Mouse (Mus musculus) kidney, embryonic 15.5 days (tissue): ENCODE results near the gene Gm19965. TPM values are rescaled to one million over a fixed set of nuclear protein-coding genes. Genes with fewer than 3 reads are reported as not detected.

Experiments
- ATAC-seq: fragments of 200-750 bp; cut with Nextera tagmentation; replicated peaks from 2 replicates; pipeline ENCODE4 v1.8.0; 2017; ENCODE audit warnings: moderate TSS enrichment; ENCODE audit not compliant: low FRiP score
- H3K27ac ChIP-seq: fragments of 300-500 bp; sonication (generic); 2 replicates; pipeline ENCODE4 v1.5.1; 2015; ENCODE audit warnings: mild to moderate bottlenecking, inconsistent platforms
- H3K27me3 ChIP-seq: fragments of 300-500 bp; sonication (generic); 2 replicates; pipeline ENCODE4 v1.6.1; 2015; ENCODE audit warnings: inconsistent platforms
- H3K36me3 ChIP-seq: fragments of 300-500 bp; sonication (generic); 2 replicates; pipeline ENCODE4 v1.6.1; 2015; ENCODE audit warnings: inconsistent platforms
- H3K4me1 ChIP-seq: fragments of 300-500 bp; sonication (generic); 2 replicates; pipeline ENCODE4 v1.6.1; 2015; ENCODE audit warnings: inconsistent platforms
- H3K4me2 ChIP-seq: fragments of 300-500 bp; sonication (generic); 2 replicates; pipeline ENCODE4 v1.6.1; 2015; ENCODE audit warnings: moderate library complexity, mild to moderate bottlenecking, inconsistent platforms
- H3K4me3 ChIP-seq: fragments of 300-500 bp; sonication (generic); replicated peaks from 2 replicates; pipeline ENCODE4 v1.5.1; 2015; ENCODE audit warnings: mild to moderate bottlenecking, inconsistent platforms
- H3K9ac ChIP-seq: fragments of 300-500 bp; sonication (generic); 2 replicates; pipeline ENCODE4 v1.6.1; 2015; ENCODE audit warnings: mild to moderate bottlenecking, inconsistent platforms
- H3K9me3 ChIP-seq: fragments of 300-500 bp; sonication (generic); replicated peaks from 2 replicates; pipeline ENCODE4 v1.6.1; 2016; ENCODE audit warnings: inconsistent platforms
- WGBS: fragments of 180-500 bp; shearing (Covaris S2); methylation state at CpG from one replicate; pipeline ENCODE4 v1.1.7; 2015; ENCODE audit warnings: mixed read lengths; 5-methylcytosine and 5-hydroxymethylcytosine counted together
- polyA plus RNA-seq: library from polyadenylated mRNA; unstranded; fragments of >200 nt; fragmentation: Nextera tagmentation; extraction: Ambion mirVana; gene quantifications from 2 replicates; pipeline ENCODE4 v1.2.1, GENCODE M21; 2015

The Gm19965 gene
- polyA plus RNA-seq = not detected in 2 replicates

- Histone ChIP-seq H3K27ac (no peak within 1 kb of the TSS), H3K4me2 (no peak within 1 kb of the TSS), H3K36me3 (no peaks in the 10 kb centered on the region), H3K4me3 (no peak within 1 kb of the TSS), H3K27me3 (no peaks in the 10 kb centered on the region), H3K4me1 (no peaks in the 10 kb centered on the region), H3K9ac (no peak within 1 kb of the TSS), H3K9me3 (no peaks in the 10 kb centered on the region)
- WGBS = 75% methylated on average over 3 of the region's 3 CpGs
- no peak for ATAC-seq
Observed at GRCm38 (mm10) chr1:116802683-116803082, at the start of gene Gm19965. TSS of gene Gm19965 (plus strand) at chr1:116802983.

- no peak overlapping the region for H3K27ac ChIP-seq
- H3K9ac ChIP-seq = no peak overlapping the region
- H3K9me3 ChIP-seq = no peaks in the 10 kb centered on the region
- H3K4me3 ChIP-seq = no peak overlapping the region
- H3K27me3 ChIP-seq = no peaks in the 10 kb centered on the region
- 90% methylated on average over 8 of the region's 8 CpGs for WGBS
- H3K36me3 ChIP-seq = no peaks in the 10 kb centered on the region
- H3K4me2 ChIP-seq = no peak overlapping the region
- H3K4me1 ChIP-seq = no peaks in the 10 kb centered on the region
- ATAC-seq = no peak
Observed at GRCm38 (mm10) chr1:116782471-116782989, 20.3 kb upstream of the Gm19965 start.
